Mouse (Mus musculus): ENCODE results near the gene Klrb1. TPM values are rescaled to one million over a fixed set of nuclear protein-coding genes. Genes with fewer than 3 reads are reported as not detected.

Gene Klrb1
- polyA plus RNA-seq (2012; rRNA removed): 0.16 and 0.23 TPM in 2 replicates

DNA sequence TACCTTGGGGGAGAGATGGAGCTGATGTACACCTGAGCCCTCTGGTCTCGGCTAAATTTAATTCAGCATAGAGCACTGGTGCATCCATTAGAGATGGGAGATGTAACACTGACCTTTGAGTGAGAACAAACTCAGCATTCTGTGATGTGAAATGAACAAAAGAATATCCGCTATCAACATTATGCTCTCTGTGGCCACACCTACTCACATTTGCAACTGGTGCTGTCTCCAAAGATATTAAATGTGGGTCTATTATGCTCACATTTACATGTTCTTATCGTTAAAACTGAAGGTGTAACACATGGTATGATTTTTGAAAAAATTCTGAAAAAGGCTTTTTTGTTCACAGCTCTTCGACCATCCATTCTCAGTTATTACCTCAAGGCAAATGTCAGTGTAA is at the start of gene Klrb1:
Gene Klrb1 (minus strand): TSS at position 101 of the 400 bp plus-strand sequence.

DNA sequence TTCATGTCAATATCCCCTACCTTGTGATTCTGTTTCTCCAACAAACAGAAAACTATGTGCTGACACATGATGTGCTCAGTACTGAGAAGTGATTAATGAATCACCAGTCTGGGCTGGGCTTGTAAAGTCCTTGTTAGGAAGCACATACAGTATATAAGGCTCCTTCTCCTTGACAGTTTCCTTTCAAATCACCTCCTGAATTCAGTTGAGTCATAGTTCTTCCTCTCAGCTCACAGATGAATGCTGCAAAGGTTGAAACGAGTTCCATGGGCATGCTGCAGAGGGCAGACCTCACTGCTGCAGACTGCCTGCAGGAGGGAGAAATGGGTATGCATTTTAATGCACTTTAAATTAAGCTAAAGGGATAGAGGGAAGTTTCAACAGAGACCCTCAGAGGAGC is 60.7 kb downstream of the Klrb1 start, which contains the start of gene Clec2h:
Gene Clec2h (plus strand): TSS at position 180 of the 400 bp plus-strand sequence.

Other genes with a start within 250 kb of the Klrb1 start
- gene Pzp, start 196.3 kb downstream of the Klrb1 start, polyA plus RNA-seq (2012; rRNA removed): 0.08 TPM in 1 of 2 replicates, not detected in the other
- 0.93 and 1.3 TPM in 2 replicates for gene A2ml1, start 141.5 kb downstream of the Klrb1 start, polyA plus RNA-seq (2012; rRNA removed)
- not detected in 2 replicates for gene Klrb1a, start 99.5 kb downstream of the Klrb1 start, polyA plus RNA-seq (2012; rRNA removed)
- not detected in 2 replicates for gene Clec2h, start 60.7 kb downstream of the Klrb1 start, polyA plus RNA-seq (2012; rRNA removed)
- gene Klrb1c, start 66.2 kb upstream of the Klrb1 start, polyA plus RNA-seq (2012; rRNA removed): 0.07 and 0.08 TPM in 2 replicates
- gene Gm44511, start 103.3 kb upstream of the Klrb1 start, polyA plus RNA-seq (2012; rRNA removed): not detected in 2 replicates
- gene Klrb1b, start 103.3 kb upstream of the Klrb1 start, polyA plus RNA-seq (2012; rRNA removed): 0.06 and 0.11 TPM in 2 replicates
- 0.05 and 0.07 TPM in 2 replicates for gene Clec2i, start 164.5 kb upstream of the Klrb1 start, polyA plus RNA-seq (2012; rRNA removed)
- 0.50 and 0.80 TPM in 2 replicates for gene BC035044, start 168.1 kb upstream of the Klrb1 start, polyA plus RNA-seq (2012; rRNA removed)
- gene Clec2g, start 211.3 kb upstream of the Klrb1 start, polyA plus RNA-seq (2012; rRNA removed): 0.02 TPM in 1 of 2 replicates, not detected in the other

Measured in central nervous system, embryonic 14 days (tissue).